Mouse (Mus musculus) thymus, postnatal 0 days (tissue): ENCODE data around the gene Shisa9. TPM values are rescaled to one million over a fixed set of nuclear protein-coding genes. Genes with fewer than 3 reads are reported as not detected.

Experiments used
- DNase-seq: peaks from one replicate; pipeline ENCODE4 v3.0.0-alpha.2; 2015; ENCODE audit warnings: low spot score
- polyA plus RNA-seq: library from polyadenylated mRNA; unstranded; fragments of >200 nt; fragmentation: Nextera tagmentation; extraction: Ambion mirVana; gene quantifications from 2 replicates; pipeline ENCODE4 v1.2.1, GENCODE M21; 2015

The Shisa9 gene
- polyA plus RNA-seq, 1 experiment from 2014 or later, result 0.25 TPM

DNA sequence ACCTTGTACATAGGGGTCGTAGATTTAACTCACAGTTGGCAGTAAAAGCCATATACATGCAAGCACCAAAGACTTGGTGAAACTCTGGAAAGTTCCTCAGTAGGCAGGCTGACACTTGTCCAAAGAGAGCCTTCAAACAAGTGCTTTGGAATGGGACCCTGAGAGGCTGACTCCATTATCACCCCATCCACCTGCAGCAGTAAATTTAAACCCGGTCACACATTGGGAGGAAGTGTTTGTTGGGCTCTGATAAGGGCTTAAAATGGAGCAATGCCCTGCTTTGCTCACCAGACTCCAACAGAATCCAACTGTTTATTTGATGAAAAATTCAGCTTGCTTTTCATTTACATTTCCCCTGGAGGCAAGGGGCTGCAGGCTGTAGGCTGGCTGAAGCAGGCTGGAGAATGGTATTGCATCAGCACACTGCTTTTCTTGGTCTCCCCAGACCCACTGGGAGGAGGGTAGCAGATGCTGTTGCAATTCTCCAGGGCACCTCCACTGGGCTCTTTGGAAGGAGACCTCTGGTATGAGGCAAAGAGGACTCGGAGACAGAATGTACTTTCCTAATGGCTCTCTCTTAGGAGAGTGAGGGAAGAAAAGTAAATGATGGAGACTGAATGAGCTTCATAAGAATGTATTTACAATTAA, 323.5 kb downstream of the Shisa9 start:
- DNase-seq, result no peak

DNA sequence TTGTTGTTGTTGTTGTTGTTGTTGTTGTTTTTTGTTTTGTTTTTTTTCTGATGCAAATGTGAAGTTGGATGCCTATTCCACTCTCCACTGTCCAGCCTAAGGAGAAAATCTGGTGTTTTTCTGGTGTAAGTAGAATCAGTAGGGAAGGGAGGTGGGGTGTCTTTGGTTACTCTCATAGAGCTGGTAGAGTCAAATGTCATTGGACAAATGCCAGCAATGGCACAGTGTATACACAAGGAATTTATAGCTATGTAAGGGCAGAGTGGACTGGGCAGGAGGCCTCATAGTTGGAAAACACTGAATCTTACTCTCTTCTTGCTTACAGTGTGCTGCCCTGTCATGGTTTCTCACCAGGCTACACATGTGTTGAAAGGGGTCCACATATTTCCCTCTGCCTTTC, 325.9 kb downstream of the Shisa9 start:
- DNase-seq, result no peak

DNA sequence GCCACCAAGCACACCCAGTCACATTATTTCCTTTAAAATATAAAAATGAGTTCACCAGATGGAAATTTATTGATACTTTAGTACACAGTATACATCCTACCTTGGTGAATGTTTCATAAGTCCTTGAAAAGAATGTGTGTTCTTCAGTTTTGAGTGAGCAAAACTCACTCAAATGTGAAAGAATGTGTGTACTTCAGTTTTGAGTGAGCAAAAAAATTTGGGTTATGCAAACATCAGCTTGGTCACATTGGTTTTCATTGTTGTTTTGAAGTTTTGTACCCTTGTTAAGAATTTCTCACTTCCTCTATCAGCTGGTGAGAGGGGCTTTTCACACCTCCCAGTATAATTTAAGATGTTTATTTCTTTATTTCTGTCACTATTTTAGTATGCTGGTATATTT, 331.7 kb downstream of the Shisa9 start:
- no peak for DNase-seq

Other genes with a start within 250 kb of the Shisa9 start
- 10.6 and 10.7 TPM in 2 replicates for gene Cpped1, start 74.7 kb upstream of the Shisa9 start, polyA plus RNA-seq